Mouse (Mus musculus): ENCODE results near the gene Nfe2l1. TPM values are rescaled to one million over a fixed set of nuclear protein-coding genes. Genes with fewer than 3 reads are reported as not detected.
"Not testable (repeated sequence)": the region's sequence is repeated elsewhere in the genome, so short reads cannot be mapped to it uniquely, and the experiment has no call there.

Gene Nfe2l1
- polyA plus RNA-seq, 2 experiments from 2014 or later, result 21.3 to 26.1 TPM

GRCm38 (mm10) chr11:96816979-96817378 lies 12.8 kb downstream of the Nfe2l1 start:
- no peak for ATAC-seq

- ATAC-seq, result no peak
These were observed 13.3 kb downstream of the Nfe2l1 start for GRCm38 (mm10) chr11:96816494-96816893.

GRCm38 (mm10) chr11:96815895-96816294 lies 13.9 kb downstream of the Nfe2l1 start:
- ATAC-seq, result no peak

- no peak for ATAC-seq
These were observed 15.3 kb downstream of the Nfe2l1 start for GRCm38 (mm10) chr11:96814443-96814842.

GRCm38 (mm10) chr11:96813920-96814319 lies 15.8 kb downstream of the Nfe2l1 start:
- ATAC-seq, result no peak

GRCm38 (mm10) chr11:96813455-96813854 lies 16.3 kb downstream of the Nfe2l1 start:
- no peak for ATAC-seq

GRCm38 (mm10) chr11:96811188-96811587 lies 18.6 kb downstream of the Nfe2l1 start:
- not testable (repeated sequence) for ATAC-seq

GRCm38 (mm10) chr11:96809562-96810235 lies 20.1 kb downstream of the Nfe2l1 start:
- ATAC-seq, result no peak

- no peak for ATAC-seq
These were observed 21.7 kb downstream of the Nfe2l1 start for GRCm38 (mm10) chr11:96808066-96808465.

GRCm38 (mm10) chr11:96805606-96806005 lies 24.2 kb downstream of the Nfe2l1 start:
- ATAC-seq, result no peak

GRCm38 (mm10) chr11:96799511-96799910 lies 30.3 kb downstream of the Nfe2l1 start:
- ATAC-seq, result no peak

- no peak for ATAC-seq
These were observed 33.2 kb downstream of the Nfe2l1 start for GRCm38 (mm10) chr11:96796586-96796985.

- ATAC-seq, result no peak
These were observed 33.7 kb downstream of the Nfe2l1 start for GRCm38 (mm10) chr11:96796081-96796480.

- no peak for ATAC-seq
These were observed 34.3 kb downstream of the Nfe2l1 start for GRCm38 (mm10) chr11:96795491-96795890.

GRCm38 (mm10) chr11:96790681-96791080 lies 39.1 kb downstream of the Nfe2l1 start:
- no peak for ATAC-seq

GRCm38 (mm10) chr11:96789990-96790389 lies 39.8 kb downstream of the Nfe2l1 start:
- no peak for ATAC-seq

GRCm38 (mm10) chr11:96788871-96789795 lies 40.6 kb downstream of the Nfe2l1 start, which contains the start of gene Cbx1:
Gene Cbx1, plus strand, starts transcription at chr11:96789127.
- ATAC-seq, result peak; percentile 97

- ATAC-seq, result no peak
These were observed 42.9 kb downstream of the Nfe2l1 start for GRCm38 (mm10) chr11:96786731-96787450.

GRCm38 (mm10) chr11:96784847-96785246 lies 44.9 kb downstream of the Nfe2l1 start:
- ATAC-seq, result not testable (repeated sequence)

GRCm38 (mm10) chr11:96781425-96781824 lies 48.3 kb downstream of the Nfe2l1 start:
- ATAC-seq, result no peak

GRCm38 (mm10) chr11:96780306-96780705 lies 49.5 kb downstream of the Nfe2l1 start:
- ATAC-seq, result no peak

GRCm38 (mm10) chr11:96778061-96778627 lies 51.6 kb downstream of the Nfe2l1 start:
- ATAC-seq, result not testable (repeated sequence)

Data from CD4-positive, CD25-positive, alpha-beta regulatory T cell, adult 4 months (primary cell).